Mouse (Mus musculus) neural tube, embryonic 15.5 days (tissue): ENCODE measurements around the gene Ybx2. TPM values are rescaled to one million over a fixed set of nuclear protein-coding genes. Genes with fewer than 3 reads are reported as not detected.
"Not testable (repeated sequence)": the region's sequence is repeated elsewhere in the genome, so short reads cannot be mapped to it uniquely, and the experiment has no call there.

Experiments
- ATAC-seq: fragments of 200-750 bp; cut with Nextera tagmentation; 2 replicates; pipeline ENCODE4 v1.8.0; 2017; ENCODE audit warnings: mild to moderate bottlenecking, moderate TSS enrichment, moderate library complexity; ENCODE audit not compliant: low FRiP score
- H3K27ac ChIP-seq: fragments of 300-500 bp; sonication (generic); replicated peaks from 2 replicates; pipeline ENCODE4 v1.5.1; 2015; ENCODE audit warnings: mild to moderate bottlenecking, inconsistent platforms
- H3K27me3 ChIP-seq: fragments of 300-500 bp; sonication (generic); replicated peaks from 2 replicates; pipeline ENCODE4 v1.6.1; 2015; ENCODE audit warnings: inconsistent platforms
- H3K36me3 ChIP-seq: fragments of 300-500 bp; sonication (generic); 2 replicates; pipeline ENCODE4 v1.6.1; 2015; ENCODE audit warnings: inconsistent platforms
- H3K4me1 ChIP-seq: fragments of 300-500 bp; sonication (generic); 2 replicates; pipeline ENCODE4 v1.6.1; 2015; ENCODE audit warnings: inconsistent platforms
- H3K4me2 ChIP-seq: fragments of 300-500 bp; sonication (generic); 2 replicates; pipeline ENCODE4 v1.6.1; 2015; ENCODE audit warnings: inconsistent platforms, mild to moderate bottlenecking, moderate library complexity
- H3K4me3 ChIP-seq: fragments of 300-500 bp; sonication (generic); replicated peaks from 2 replicates; pipeline ENCODE4 v1.5.1; 2015; ENCODE audit warnings: mild to moderate bottlenecking, inconsistent platforms
- H3K9ac ChIP-seq: fragments of 300-500 bp; sonication (generic); replicated peaks from 2 replicates; pipeline ENCODE4 v1.6.1; 2015; ENCODE audit warnings: mild to moderate bottlenecking, inconsistent platforms
- H3K9me3 ChIP-seq: fragments of 300-500 bp; sonication (generic); replicated peaks from 2 replicates; pipeline ENCODE4 v1.6.1; 2016; ENCODE audit warnings: inconsistent platforms
- WGBS: fragments of 180-500 bp; shearing (Covaris S2); methylation state at CpG from one replicate; pipeline ENCODE4 v1.1.7; 2015; ENCODE audit warnings: mixed read lengths; 5-methylcytosine and 5-hydroxymethylcytosine counted together
- polyA plus RNA-seq: library from polyadenylated mRNA; unstranded; fragments of >200 nt; fragmentation: Nextera tagmentation; extraction: Ambion mirVana; gene quantifications from 2 replicates; pipeline ENCODE4 v1.2.1, GENCODE M21; 2015

Gene Ybx2
- polyA plus RNA-seq, 1 experiment from 2014 or later = 6.3 TPM

- Histone ChIP-seq H3K27me3 (peaks cover 3% of the 10 kb centered on the region; the same call in 1 of the 2 replicates), H3K9me3 (no peaks in the 10 kb centered on the region), H3K27ac (no peak overlapping the region), H3K4me3 (no peak overlapping the region), H3K4me2 (no peak overlapping the region), H3K4me1 (peaks cover 10% of the 10 kb centered on the region), H3K9ac (no peak overlapping the region), H3K36me3 (no peaks in the 10 kb centered on the region)
- 77% methylated on average over 4 of the region's 4 CpGs for WGBS
- ATAC-seq = no peak
Measured at GRCm38 (mm10) chr11:69929712-69930111, 5.9 kb upstream of the Ybx2 start.

DNA sequence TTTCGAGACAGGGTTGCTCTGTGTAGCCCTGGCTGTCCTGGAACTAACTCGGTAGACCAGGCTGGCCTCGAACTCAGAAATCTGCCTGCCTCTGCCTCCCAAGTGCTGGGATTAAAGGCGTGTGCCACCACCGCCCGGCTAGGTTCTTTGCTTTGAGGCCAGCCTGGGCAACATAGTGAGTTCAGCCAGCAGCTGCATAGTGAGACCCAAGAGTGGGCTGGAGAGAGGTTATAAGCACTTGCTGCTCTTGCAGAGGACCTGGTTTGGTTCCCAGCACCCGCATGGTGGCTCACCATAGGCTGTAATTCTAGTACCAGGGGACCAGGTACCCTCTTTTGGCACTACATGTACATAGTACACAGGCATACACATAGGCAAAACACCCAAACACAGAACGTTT lies 5.4 kb upstream of the Ybx2 start:
- H3K27ac ChIP-seq, H3K4me3 ChIP-seq, H3K4me2 ChIP-seq, ATAC-seq, H3K36me3 ChIP-seq, H3K27me3 ChIP-seq, H3K9me3 ChIP-seq, H3K9ac ChIP-seq: not testable (repeated sequence)
- peaks cover 12% of the 10 kb centered on the region for H3K4me1 ChIP-seq
- WGBS = 92% methylated on average over 8 of the region's 8 CpGs

DNA sequence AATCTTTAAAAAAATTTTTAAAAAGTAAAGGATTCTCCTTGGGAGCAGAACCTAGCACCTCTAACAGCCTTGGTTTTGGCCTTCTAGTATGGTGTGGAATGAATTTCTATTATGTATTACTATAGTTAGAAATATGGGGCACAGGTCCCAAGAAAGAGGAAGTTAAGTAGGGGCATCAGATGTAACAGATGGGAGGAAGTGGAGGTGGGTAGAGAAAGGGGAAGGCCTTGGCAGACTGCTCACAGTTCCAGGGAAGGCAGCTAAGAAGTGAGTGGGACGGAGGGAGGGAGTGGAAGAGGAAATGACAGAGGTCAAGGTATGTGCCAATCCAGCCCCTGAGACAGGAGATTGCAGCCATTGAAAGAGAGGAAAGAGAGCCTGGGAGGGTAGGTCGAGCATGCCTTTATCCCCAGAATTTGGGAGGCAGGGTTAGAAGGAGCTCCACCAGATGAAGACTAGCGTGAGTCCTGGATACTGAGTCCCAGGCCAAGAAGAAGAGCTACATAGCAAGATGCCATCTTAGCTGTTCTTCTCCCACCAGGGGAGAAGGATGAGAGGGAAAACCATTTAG lies 4.5 kb upstream of the Ybx2 start:
- peaks cover 18% of the 10 kb centered on the region for H3K4me1 ChIP-seq

GRCm38 (mm10) chr11:69931769-69932168 lies 3.8 kb upstream of the Ybx2 start:
- Histone ChIP-seq H3K4me2 (no peak overlapping the region), H3K27me3 (peaks cover 10% of the 10 kb centered on the region), H3K36me3 (no peaks in the 10 kb centered on the region), H3K9me3 (no peaks in the 10 kb centered on the region), H3K9ac (no peak overlapping the region), H3K4me3 (no peak overlapping the region), H3K4me1 (peaks cover 26% of the 10 kb centered on the region), H3K27ac (no peak overlapping the region)
- WGBS = 74% methylated on average over 8 of the region's 8 CpGs
- no peak for ATAC-seq

More for the DNA sequence above, 4.5 kb upstream of the Ybx2 start:
- no peak overlapping the region for H3K27ac ChIP-seq
- no peaks in the 10 kb centered on the region for H3K9me3 ChIP-seq
- 70% methylated on average over 3 of the region's 3 CpGs for WGBS
- H3K9ac ChIP-seq = no peak overlapping the region
- no peaks in the 10 kb centered on the region for H3K36me3 ChIP-seq
- H3K27me3 ChIP-seq = peaks cover 4% of the 10 kb centered on the region; the same call in 1 of the 2 replicates
- no peak overlapping the region for H3K4me2 ChIP-seq
- no peak overlapping the region for H3K4me3 ChIP-seq
- no peak for ATAC-seq

DNA sequence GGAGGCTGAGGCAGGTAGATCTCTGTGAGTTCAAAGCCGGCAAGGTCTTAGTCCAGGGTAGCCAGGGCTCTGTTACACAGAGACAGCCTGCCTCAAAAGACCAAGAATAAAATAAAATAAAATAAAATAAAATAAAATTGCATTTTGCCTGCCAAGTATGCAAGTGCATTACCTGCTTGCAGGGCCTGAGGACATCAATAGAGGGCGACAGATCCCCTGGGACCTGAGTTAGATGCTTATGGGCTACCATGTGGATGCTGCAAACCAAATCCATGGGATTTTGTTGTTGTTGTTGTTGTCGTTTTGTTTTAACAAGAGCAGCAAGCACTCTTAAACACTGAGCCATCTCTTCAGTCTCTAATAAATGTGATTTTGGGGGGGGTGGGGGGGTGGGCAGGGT lies 3.3 kb upstream of the Ybx2 start:
- Histone ChIP-seq H3K9me3 (no peaks in the 10 kb centered on the region), H3K4me2 (no peak overlapping the region), H3K27ac (no peak overlapping the region), H3K36me3 (no peaks in the 10 kb centered on the region), H3K4me3 (no peak overlapping the region), H3K9ac (no peak overlapping the region), H3K4me1 (peaks cover 30% of the 10 kb centered on the region), H3K27me3 (peaks cover 15% of the 10 kb centered on the region)
- ATAC-seq = no peak
- WGBS = 51% methylated on average over 3 of the region's 3 CpGs

DNA sequence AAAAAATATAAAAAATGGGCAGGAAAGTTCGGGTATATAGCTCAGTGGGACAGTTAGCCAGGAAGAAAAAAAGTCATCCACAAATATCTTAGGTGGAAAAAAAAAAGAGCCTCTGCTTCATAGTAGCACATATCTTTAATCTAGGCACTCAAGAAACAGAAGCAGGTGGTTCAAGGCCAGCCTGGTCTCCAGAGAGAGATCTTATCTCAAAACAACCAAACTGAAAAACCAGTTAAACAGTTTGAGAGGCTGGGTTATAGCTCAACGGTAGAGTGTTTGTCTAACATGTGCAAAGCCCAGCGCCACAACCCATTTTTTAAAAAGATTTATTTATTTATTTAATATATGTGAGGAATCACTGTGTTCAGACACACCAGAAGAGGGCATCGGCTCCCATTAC lies 2.5 kb upstream of the Ybx2 start:
- H3K27me3 ChIP-seq = peaks cover 23% of the 10 kb centered on the region
- H3K9ac ChIP-seq = no peak overlapping the region
- no peak overlapping the region for H3K4me3 ChIP-seq
- peaks cover 34% of the 10 kb centered on the region for H3K4me1 ChIP-seq
- H3K36me3 ChIP-seq = no peaks in the 10 kb centered on the region
- WGBS = 78% methylated on average over 4 of the region's 4 CpGs
- no peak overlapping the region for H3K27ac ChIP-seq
- ATAC-seq = no peak
- H3K4me2 ChIP-seq = no peak overlapping the region
- no peaks in the 10 kb centered on the region for H3K9me3 ChIP-seq

DNA sequence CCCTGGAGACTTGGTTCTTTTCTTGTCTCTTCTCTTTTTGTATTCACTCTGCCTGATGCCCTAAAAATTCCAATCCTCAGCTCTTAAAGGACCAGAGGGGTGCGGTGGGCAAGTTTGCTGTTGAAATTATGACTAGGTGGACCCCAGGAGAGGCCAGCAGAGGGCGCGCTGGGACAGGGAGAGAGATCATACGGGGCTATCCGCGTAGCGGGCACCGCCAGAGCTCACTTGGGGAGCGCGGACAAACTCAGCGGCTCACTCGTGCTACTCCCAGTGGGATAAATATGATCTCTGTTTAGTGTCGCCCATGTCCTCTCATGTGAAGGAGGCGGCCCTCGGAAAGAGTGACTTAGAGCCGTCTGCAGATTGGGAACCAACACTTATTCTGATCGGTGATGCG lies 1.4 kb upstream of the Ybx2 start:
- peaks cover 34% of the 10 kb centered on the region for H3K4me1 ChIP-seq
- peak overlapping the region; percentile 48 for H3K4me2 ChIP-seq
- peak; percentile 33; the same call in 1 of the 2 replicates for ATAC-seq
- H3K4me3 ChIP-seq = peak overlapping the region; percentile 1; the same call in 1 of the 2 replicates
- H3K27ac ChIP-seq = no peak overlapping the region
- H3K9ac ChIP-seq = 0 out of 2 replicates have a peak overlapping the region, but pooled peaks have one; percentile 20
- no peaks in the 10 kb centered on the region for H3K9me3 ChIP-seq
- H3K27me3 ChIP-seq = peaks cover 34% of the 10 kb centered on the region
- under 1% methylated on average over 18 of the region's 18 CpGs for WGBS
- no peaks in the 10 kb centered on the region for H3K36me3 ChIP-seq

DNA sequence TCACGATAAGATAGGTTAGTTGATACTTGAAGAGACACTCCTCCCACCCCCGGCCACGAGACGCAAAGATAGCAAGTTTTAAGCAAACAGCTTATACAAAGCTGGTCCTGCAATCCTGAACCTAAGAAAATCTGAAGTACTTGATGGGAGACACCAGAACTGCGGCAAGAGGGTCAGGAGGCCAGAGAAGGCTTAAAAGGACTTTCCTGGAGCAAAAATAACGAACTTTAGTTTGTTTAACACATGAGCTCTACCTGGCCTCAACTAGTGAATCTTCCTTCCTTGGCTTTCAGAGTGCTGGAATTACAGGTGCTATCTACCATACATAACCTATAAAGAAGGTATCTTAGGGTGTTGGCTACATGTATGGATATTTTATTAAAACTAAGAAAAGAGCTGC lies 915 bp upstream of the Ybx2 start:
- Histone ChIP-seq H3K27ac (no peak overlapping the region), H3K4me2 (peak overlapping the region; percentile 100), H3K27me3 (peaks cover 35% of the 10 kb centered on the region), H3K9ac (no peak overlapping the region), H3K36me3 (no peaks in the 10 kb centered on the region), H3K9me3 (no peaks in the 10 kb centered on the region), H3K4me3 (peak overlapping the region; percentile 1; the same call in 1 of the 2 replicates), H3K4me1 (peaks cover 34% of the 10 kb centered on the region)
- 17% methylated on average over 6 of the region's 6 CpGs for WGBS
- ATAC-seq = no peak

DNA sequence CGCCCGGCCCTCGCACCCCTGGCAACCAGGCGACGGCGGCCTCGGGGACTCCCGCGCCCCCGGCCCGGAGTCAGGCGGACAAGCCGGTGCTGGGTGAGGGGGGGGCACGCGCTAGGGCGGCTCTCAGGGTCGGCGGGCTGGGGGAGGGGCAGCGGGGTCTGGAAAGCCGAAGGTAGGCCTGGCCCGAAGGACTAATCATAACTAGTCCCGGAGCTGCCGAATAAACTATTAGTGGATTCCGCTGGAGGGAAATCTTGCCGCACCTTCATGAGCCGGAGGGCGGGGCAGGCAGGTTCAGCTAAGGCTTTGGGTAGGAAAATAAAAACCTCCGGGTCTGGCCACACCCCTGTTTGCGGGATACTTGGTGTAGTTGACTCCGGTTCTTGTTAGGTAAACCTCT lies 560 bp downstream of the Ybx2 start:
- WGBS = under 1% methylated on average over 30 of the region's 30 CpGs
- peaks cover 34% of the 10 kb centered on the region for H3K4me1 ChIP-seq
- no peak overlapping the region for H3K27ac ChIP-seq
- H3K4me2 ChIP-seq = peak overlapping the region; percentile 100
- H3K9me3 ChIP-seq = no peaks in the 10 kb centered on the region
- H3K9ac ChIP-seq = peak overlapping the region; percentile 57
- no peaks in the 10 kb centered on the region for H3K36me3 ChIP-seq
- peak overlapping the region; percentile 61 for H3K4me3 ChIP-seq
- ATAC-seq = peak; percentile 32; the same call in 1 of the 2 replicates
- peaks cover 35% of the 10 kb centered on the region for H3K27me3 ChIP-seq

DNA sequence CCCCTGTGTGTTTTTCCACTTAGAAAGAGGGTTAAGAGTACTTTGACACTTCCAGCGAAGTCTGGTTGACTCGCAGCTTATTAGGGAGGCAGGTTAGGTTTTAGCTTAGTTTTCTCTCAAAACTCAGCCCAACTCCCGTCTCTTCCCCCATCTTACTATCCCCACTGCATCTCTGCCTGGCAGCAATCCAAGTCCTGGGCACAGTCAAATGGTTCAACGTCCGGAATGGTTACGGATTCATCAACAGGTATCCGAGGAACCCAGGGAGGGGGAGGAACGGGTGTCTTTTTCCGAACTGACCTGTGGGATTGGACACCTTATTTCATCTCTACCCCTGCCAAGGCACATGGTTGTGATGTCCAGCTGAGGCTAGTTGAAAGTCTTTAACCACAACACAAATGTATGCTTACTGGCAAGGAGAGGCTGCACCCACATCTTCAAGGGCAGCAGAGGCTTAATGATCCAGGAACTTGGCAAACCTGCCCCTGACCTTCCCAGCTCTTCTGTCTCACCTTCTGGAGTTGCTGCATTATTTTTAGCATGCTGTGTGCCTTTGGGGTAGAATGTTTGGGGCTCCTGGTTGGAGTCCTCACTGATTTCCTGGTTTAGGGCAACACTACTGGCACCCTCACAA lies 1.2 kb downstream of the Ybx2 start:
- Histone ChIP-seq H3K4me1 (peaks cover 34% of the 10 kb centered on the region), H3K9me3 (no peaks in the 10 kb centered on the region), H3K27me3 (peaks cover 35% of the 10 kb centered on the region), H3K9ac (peak overlapping the region; percentile 57; the same call in 1 of the 2 replicates), H3K4me2 (peak overlapping the region; percentile 100), H3K4me3 (peak overlapping the region; percentile 61), H3K36me3 (no peaks in the 10 kb centered on the region), H3K27ac (no peak overlapping the region)
- ATAC-seq = no peak
- 32% methylated on average over 9 of the region's 9 CpGs for WGBS

DNA sequence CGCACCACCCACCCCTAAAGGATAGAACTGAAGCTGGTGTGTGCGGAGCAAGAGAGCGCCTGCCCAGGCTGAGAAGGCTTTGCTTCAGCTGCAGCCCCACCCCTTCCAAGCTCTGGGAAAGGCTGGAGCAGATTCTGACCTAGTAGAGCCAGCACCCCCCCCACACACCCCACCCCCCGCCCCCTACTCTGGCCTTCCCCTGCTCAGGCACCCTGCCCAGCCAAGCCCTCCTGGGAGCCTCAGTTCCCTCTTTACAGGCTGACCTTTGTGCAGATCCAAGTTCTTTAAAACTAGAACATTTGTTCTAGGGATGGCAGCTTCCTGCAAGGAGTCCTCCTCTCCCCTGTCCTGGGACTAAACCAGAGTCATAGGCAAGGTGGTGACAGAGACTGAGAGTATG lies 1.8 kb downstream of the Ybx2 start:
- H3K27me3 ChIP-seq = peaks cover 35% of the 10 kb centered on the region
- no peaks in the 10 kb centered on the region for H3K36me3 ChIP-seq
- ATAC-seq = no peak
- no peak overlapping the region for H3K4me2 ChIP-seq
- no peak overlapping the region for H3K4me3 ChIP-seq
- no peak overlapping the region for H3K27ac ChIP-seq
- 57% methylated on average over 4 of the region's 4 CpGs for WGBS
- peaks cover 34% of the 10 kb centered on the region for H3K4me1 ChIP-seq
- no peaks in the 10 kb centered on the region for H3K9me3 ChIP-seq
- no peak overlapping the region for H3K9ac ChIP-seq

DNA sequence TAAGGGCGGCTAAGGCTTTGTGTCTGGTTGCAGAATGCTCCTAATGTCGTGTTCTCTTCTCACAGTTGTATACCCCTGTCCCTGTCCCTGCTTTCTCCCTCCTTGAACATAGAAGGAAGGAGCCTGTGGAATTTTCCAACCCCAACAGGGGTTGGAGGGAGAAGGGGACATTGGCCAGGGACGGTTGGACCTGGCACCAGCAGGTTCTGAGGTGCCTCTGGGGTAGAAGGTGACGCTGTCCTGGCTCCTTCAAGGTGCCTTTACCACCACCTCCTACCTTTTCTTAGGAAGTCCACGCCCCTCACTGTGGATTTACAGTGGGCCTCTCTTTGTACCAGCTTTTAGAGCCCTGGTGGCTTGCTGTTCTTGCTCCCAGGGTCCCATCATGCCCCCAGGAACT lies 2.2 kb downstream of the Ybx2 start:
- no peak for ATAC-seq
- no peaks in the 10 kb centered on the region for H3K9me3 ChIP-seq
- peaks cover 35% of the 10 kb centered on the region for H3K27me3 ChIP-seq
- H3K27ac ChIP-seq = no peak overlapping the region
- WGBS = 70% methylated on average over 5 of the region's 5 CpGs
- peaks cover 34% of the 10 kb centered on the region for H3K4me1 ChIP-seq
- H3K4me3 ChIP-seq = no peak overlapping the region
- H3K4me2 ChIP-seq = no peak overlapping the region
- H3K36me3 ChIP-seq = no peaks in the 10 kb centered on the region
- no peak overlapping the region for H3K9ac ChIP-seq
